Mouse (Mus musculus) embryo, embryonic 11.5 days (tissue): ENCODE results near the gene Anpep.
A peak's percentile ranks its signal among the peaks of the same experiment; 100 is the strongest.

Source experiments
- DNase-seq: peaks from one replicate; pipeline ENCODE4 v3.0.0-alpha.2; 2012; ENCODE audit warnings: low read depth, low spot score

Anpep gene

GRCm38 (mm10) chr7:79866294-79867000, 5.6 kb upstream of the Anpep start:
- DNase-seq, result peak; percentile 23

- no peak for DNase-seq
These were observed 935 bp upstream of the Anpep start for GRCm38 (mm10) chr7:79861794-79862193.

- no peak for DNase-seq
These were observed 1.8 kb downstream of the Anpep start for GRCm38 (mm10) chr7:79858956-79859630.

GRCm38 (mm10) chr7:79858202-79858934, 2.5 kb downstream of the Anpep start:
- DNase-seq, result no peak

GRCm38 (mm10) chr7:79856305-79856704, 4.6 kb downstream of the Anpep start:
- DNase-seq, result no peak

GRCm38 (mm10) chr7:79847456-79848451, 13.1 kb downstream of the Anpep start:
- peak; percentile 58 for DNase-seq

GRCm38 (mm10) chr7:79846342-79846741, 14.5 kb downstream of the Anpep start:
- DNase-seq, result no peak

- no peak for DNase-seq
These were observed 16.6 kb downstream of the Anpep start for GRCm38 (mm10) chr7:79844090-79844802.

GRCm38 (mm10) chr7:79842163-79842562, 18.7 kb downstream of the Anpep start:
- no peak for DNase-seq

GRCm38 (mm10) chr7:79837247-79837646, 23.6 kb downstream of the Anpep start:
- DNase-seq, result no peak

- DNase-seq, result no peak
These were observed 25.7 kb downstream of the Anpep start for GRCm38 (mm10) chr7:79835196-79835595.

- DNase-seq, result no peak
These were observed 27.9 kb downstream of the Anpep start for GRCm38 (mm10) chr7:79832980-79833379.

GRCm38 (mm10) chr7:79831585-79831984, 29.3 kb downstream of the Anpep start:
- DNase-seq, result no peak

GRCm38 (mm10) chr7:79831145-79831544, 29.7 kb downstream of the Anpep start:
- no peak for DNase-seq

- DNase-seq, result no peak
These were observed 32.5 kb downstream of the Anpep start for GRCm38 (mm10) chr7:79828341-79828740.

- no peak for DNase-seq
These were observed 38.7 kb downstream of the Anpep start for GRCm38 (mm10) chr7:79822092-79822695.

GRCm38 (mm10) chr7:79819996-79820395, 40.9 kb downstream of the Anpep start:
- DNase-seq, result no peak

- no peak for DNase-seq
These were observed 41.3 kb downstream of the Anpep start for GRCm38 (mm10) chr7:79819515-79819914.

- no peak for DNase-seq
These were observed 42.5 kb downstream of the Anpep start for GRCm38 (mm10) chr7:79818321-79818720.

GRCm38 (mm10) chr7:79813409-79813808, 47.5 kb downstream of the Anpep start:
- no peak for DNase-seq
